Mouse (Mus musculus) adrenal gland, adult 10 weeks (tissue): ENCODE results near the gene Gm7954. TPM values are rescaled to one million over a fixed set of nuclear protein-coding genes. Genes with fewer than 3 reads are reported as not detected.

ENCODE experiments used
- polyA plus RNA-seq: library from polyadenylated mRNA; stranded (reverse); fragments of 350-450 nt; fragmentation: Illumina TruSeq; extraction: RNeasy Lipid Tissue Mini Kit (QIAGEN cat#74804); gene quantifications from one replicate; pipeline ENCODE4 v1.2.3, GENCODE M21; 2014; ENCODE audit warnings: low read depth, low replicate concordance

The Gm7954 gene
- not detected for polyA plus RNA-seq

DNA sequence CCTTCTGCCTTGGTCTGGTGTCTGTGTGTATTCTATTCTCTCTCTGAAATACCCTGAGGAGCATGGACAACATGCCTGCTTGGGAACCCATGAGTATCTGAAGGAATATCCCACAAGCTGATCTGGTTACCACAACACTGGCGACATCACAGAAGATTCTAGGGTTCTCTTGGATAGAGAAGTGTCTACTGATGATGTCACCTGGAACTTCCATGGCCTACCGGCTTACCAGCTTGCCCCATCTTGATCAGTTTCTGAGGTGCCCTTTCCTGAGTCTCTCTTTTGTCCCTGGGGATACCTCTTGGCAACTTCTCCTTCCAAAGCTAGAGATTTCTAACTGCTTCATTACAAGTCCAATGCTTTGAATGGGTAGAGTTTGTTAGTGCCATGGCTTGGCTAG lies at the start of gene Gm7954:
TSS of gene Gm7954 (minus strand) at position 101 of the 400 bp plus-strand sequence.

DNA sequence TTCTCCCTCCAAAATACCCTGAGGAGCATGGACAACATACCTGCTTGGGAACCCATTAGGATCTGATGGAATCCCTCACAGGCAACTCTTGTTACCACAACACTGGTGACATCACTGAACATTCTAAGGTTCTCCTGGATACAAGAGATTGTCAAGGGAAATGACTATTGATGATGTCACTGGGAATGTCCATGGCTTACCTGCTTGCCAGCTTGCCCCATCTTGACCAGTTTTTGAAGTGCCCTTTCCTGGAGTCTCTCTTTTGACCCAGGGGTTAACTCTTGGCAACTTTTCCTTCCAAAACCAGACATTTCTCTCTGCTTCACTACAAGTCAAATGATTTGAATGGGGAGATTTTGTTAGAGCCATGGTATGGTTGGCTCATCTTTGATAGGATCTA lies 36.1 kb upstream of the Gm7954 start, which contains the start of gene Gm3486:
TSS of gene Gm3486 (minus strand) at position 101 of the 400 bp plus-strand sequence.

DNA sequence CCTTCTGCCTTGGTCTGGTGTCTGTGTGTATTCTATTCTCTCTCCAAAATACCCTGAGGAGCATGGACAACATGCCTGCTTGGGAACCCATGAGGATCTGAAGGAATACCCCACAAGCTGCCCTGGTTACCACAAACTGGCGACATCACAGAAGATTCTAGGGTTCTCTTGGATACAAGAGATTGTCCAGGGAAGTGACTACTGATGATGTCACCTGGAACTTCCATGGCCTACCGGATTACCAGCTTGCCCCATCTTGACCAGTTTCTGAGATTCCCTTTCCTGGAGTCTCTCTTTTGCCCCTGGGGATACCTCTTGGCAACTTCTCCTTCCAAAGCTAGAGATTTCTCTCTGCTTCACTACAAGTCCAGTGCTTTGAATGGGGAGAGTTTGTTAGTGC lies 45.1 kb downstream of the Gm7954 start, which contains the start of gene Gm6482:
TSS of gene Gm6482 (minus strand) at position 101 of the 400 bp plus-strand sequence.

Other genes with a start within 250 kb of the Gm7954 start
- not detected for gene Gm2832, start 174.7 kb downstream of the Gm7954 start, polyA plus RNA-seq
- not detected for gene Gm5798, start 104.9 kb downstream of the Gm7954 start, polyA plus RNA-seq
- not detected for gene Gm7945, start 67.1 kb downstream of the Gm7954 start, polyA plus RNA-seq
- not detected for gene Gm6482, start 45.2 kb downstream of the Gm7954 start, polyA plus RNA-seq
- not detected for gene Gm3486, start 36.0 kb upstream of the Gm7954 start, polyA plus RNA-seq
- not detected for gene Gm7970, start 102.1 kb upstream of the Gm7954 start, polyA plus RNA-seq
- not detected for gene 1700049E17Rik2, start 119.7 kb upstream of the Gm7954 start, polyA plus RNA-seq
- not detected for gene Gm3072, start 171.1 kb upstream of the Gm7954 start, polyA plus RNA-seq
- gene Gm3676, start 193.0 kb upstream of the Gm7954 start, polyA plus RNA-seq = not detected
- not detected for gene Gm8068, start 248.4 kb upstream of the Gm7954 start, polyA plus RNA-seq